Mouse (Mus musculus) lung, postnatal 0 days (tissue): ENCODE data around the gene Clspn. TPM values are rescaled to one million over a fixed set of nuclear protein-coding genes. Genes with fewer than 3 reads are reported as not detected.
A peak's percentile ranks its signal among the peaks of the same experiment; 100 is the strongest.

ENCODE experiments used
- ATAC-seq: fragments of 200-750 bp; cut with Nextera tagmentation; 2 replicates; pipeline ENCODE4 v1.8.0; 2017; ENCODE audit warnings: moderate library complexity
- DNase-seq: peaks from one replicate; pipeline ENCODE4 v3.0.0-alpha.2; 2016; ENCODE audit warnings: low spot score
- H3K27ac ChIP-seq: fragments of 300-500 bp; sonication (generic); 2 replicates; pipeline ENCODE4 v1.5.1; 2014; ENCODE audit warnings: antibody characterized with exemption, mild to moderate bottlenecking, low read length, mixed read lengths
- H3K27me3 ChIP-seq: fragments of 300-500 bp; sonication (generic); replicated peaks from 2 replicates; pipeline ENCODE4 v1.6.1; 2014; ENCODE audit warnings: low read length, mixed read lengths; ENCODE audit not compliant: insufficient read depth
- H3K36me3 ChIP-seq: fragments of 300-500 bp; sonication (generic); 2 replicates; pipeline ENCODE4 v1.6.1; 2014; ENCODE audit warnings: low read length, mixed read lengths; ENCODE audit not compliant: insufficient read depth
- H3K4me1 ChIP-seq: fragments of 300-500 bp; sonication (generic); 2 replicates; pipeline ENCODE4 v1.6.1; 2014; ENCODE audit warnings: antibody characterized with exemption, low read depth, low read length, mixed read lengths; ENCODE audit not compliant: insufficient read depth
- H3K4me2 ChIP-seq: fragments of 300-500 bp; sonication (generic); replicated peaks from 2 replicates; pipeline ENCODE4 v1.6.1; 2014; ENCODE audit warnings: low read depth, mild to moderate bottlenecking, low read length, moderate library complexity, mixed read lengths
- H3K4me3 ChIP-seq: fragments of 300-500 bp; sonication (generic); 2 replicates; pipeline ENCODE4 v1.5.1; 2014; ENCODE audit warnings: low read depth, low read length
- H3K9ac ChIP-seq: fragments of 300-500 bp; sonication (generic); replicated peaks from 2 replicates; pipeline ENCODE4 v1.6.1; 2014; ENCODE audit warnings: low read depth, mild to moderate bottlenecking
- H3K9me3 ChIP-seq: fragments of 300-500 bp; sonication (generic); 2 replicates; pipeline ENCODE4 v1.6.1; 2016; ENCODE audit warnings: low read length, mixed read lengths
- CTCF ChIP-seq: IDR thresholded peaks from 2 replicates; pipeline ENCODE4 v1.5.1; 2016; ENCODE audit warnings: antibody characterized with exemption, mild to moderate bottlenecking
- EP300 ChIP-seq: IDR thresholded peaks from 2 replicates; pipeline ENCODE4 v1.6.1; 2016; ENCODE audit warnings: antibody characterized with exemption, mild to moderate bottlenecking, control low read depth
- WGBS: fragments of 180-500 bp; shearing (Covaris S2); extraction: QIAGEN DNeasy Blood & Tissue Kit; methylation state at CpG from one replicate; pipeline ENCODE4 v1.1.7; 2014; 5-methylcytosine and 5-hydroxymethylcytosine counted together
- polyA plus RNA-seq: library from polyadenylated mRNA; unstranded; fragments of >200 nt; fragmentation: Nextera tagmentation; extraction: Ambion mirVana; gene quantifications from 2 replicates; pipeline ENCODE4 v1.2.1, GENCODE M21; 2015

Clspn gene
- polyA plus RNA-seq, 1 experiment from 2014 or later: 3.5 TPM

- Histone ChIP-seq H3K27me3 (no peaks in the 10 kb centered on the region), H3K27ac (no peak overlapping the region), H3K4me2 (no peak overlapping the region), H3K4me3 (no peak overlapping the region), H3K9ac (no peak overlapping the region), H3K4me1 (no peaks in the 10 kb centered on the region), H3K36me3 (no peaks in the 10 kb centered on the region), H3K9me3 (no peaks in the 10 kb centered on the region)
- TF ChIP-seq EP300: no peak
- no peak for TF ChIP-seq CTCF
- ATAC-seq: no peak
- peak; percentile 9 for DNase-seq
- WGBS: 42% methylated on average over 8 of the region's 8 CpGs
These were observed 3.6 kb upstream of the Clspn start for GRCm38 (mm10) chr4:126553105-126553504.

GRCm38 (mm10) chr4:126553685-126554084, 3.0 kb upstream of the Clspn start:
- Histone ChIP-seq H3K36me3 (no peaks in the 10 kb centered on the region), H3K9me3 (no peaks in the 10 kb centered on the region), H3K4me1 (no peaks in the 10 kb centered on the region), H3K9ac (no peak overlapping the region), H3K27me3 (no peaks in the 10 kb centered on the region), H3K4me2 (no peak overlapping the region), H3K4me3 (no peak overlapping the region), H3K27ac (no peak overlapping the region)
- ATAC-seq (no peak), DNase-seq (no peak)
- TF ChIP-seq CTCF (no peak; the same call in 1 of the 2 replicates), EP300 (no peak)
- WGBS: 90% methylated on average over 1 of the region's 1 CpGs

DNA sequence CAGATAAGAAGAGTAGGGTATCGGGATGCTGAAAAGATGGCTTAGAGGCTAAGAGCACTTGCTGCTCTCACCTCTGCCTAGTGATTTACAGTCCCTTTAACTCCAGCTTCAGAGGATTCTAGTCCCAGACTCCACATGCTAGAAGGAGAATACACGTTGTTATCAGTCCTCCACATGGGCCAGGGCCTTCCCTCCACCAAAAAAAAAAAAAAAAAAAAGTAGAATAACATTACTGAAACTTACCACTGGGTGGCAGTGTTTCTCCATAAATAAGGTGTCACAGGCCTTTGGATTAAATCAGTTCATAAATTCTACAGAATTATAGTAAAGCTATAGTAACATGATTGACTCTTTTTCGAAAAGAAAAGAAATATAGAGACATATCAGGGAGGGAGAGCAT, 2.3 kb upstream of the Clspn start:
- Histone ChIP-seq H3K4me1 (no peaks in the 10 kb centered on the region), H3K27me3 (no peaks in the 10 kb centered on the region), H3K36me3 (no peaks in the 10 kb centered on the region), H3K27ac (no peak overlapping the region), H3K9me3 (no peaks in the 10 kb centered on the region), H3K9ac (no peak overlapping the region), H3K4me2 (no peak overlapping the region), H3K4me3 (no peak overlapping the region)
- ATAC-seq: no peak
- 33% methylated on average over 3 of the region's 3 CpGs for WGBS
- DNase-seq: peak; percentile 73
- TF ChIP-seq EP300: no peak
- TF ChIP-seq CTCF: peak; percentile 71

GRCm38 (mm10) chr4:126563798-126564197, 7.1 kb downstream of the Clspn start:
- H3K4me3 ChIP-seq: no peak overlapping the region
- H3K27me3 ChIP-seq: no peaks in the 10 kb centered on the region
- WGBS: 91% methylated on average over 6 of the region's 6 CpGs
- no peak overlapping the region for H3K9ac ChIP-seq
- H3K27ac ChIP-seq: no peak overlapping the region
- no peaks in the 10 kb centered on the region for H3K4me1 ChIP-seq
- DNase-seq (no peak), ATAC-seq (no peak)
- H3K4me2 ChIP-seq: no peak overlapping the region
- no peaks in the 10 kb centered on the region for H3K36me3 ChIP-seq
- TF ChIP-seq CTCF (no peak), EP300 (no peak)
- no peaks in the 10 kb centered on the region for H3K9me3 ChIP-seq

DNA sequence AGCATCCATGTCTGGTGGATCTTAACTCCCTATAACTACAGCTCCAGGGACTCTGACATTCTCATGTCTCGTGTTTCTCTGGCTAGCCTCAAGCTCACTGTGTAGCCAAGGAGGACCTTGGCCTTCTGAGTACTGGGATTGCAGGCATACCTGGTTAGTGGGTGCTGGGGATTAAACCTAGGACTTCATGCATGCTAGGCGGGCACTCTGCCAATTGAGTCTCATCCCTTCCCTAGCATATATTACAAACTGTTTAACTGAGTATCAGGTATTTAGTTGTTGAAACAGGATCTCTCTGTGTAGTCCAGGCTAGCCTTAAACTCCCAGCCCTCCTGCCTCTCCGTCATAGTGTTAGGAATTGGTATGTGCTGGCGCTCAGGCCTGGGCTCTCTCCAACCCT, 10.5 kb downstream of the Clspn start:
- Histone ChIP-seq H3K4me2 (no peak overlapping the region), H3K4me1 (no peaks in the 10 kb centered on the region), H3K9me3 (no peaks in the 10 kb centered on the region), H3K9ac (no peak overlapping the region), H3K27me3 (no peaks in the 10 kb centered on the region), H3K36me3 (no peaks in the 10 kb centered on the region), H3K4me3 (no peak overlapping the region), H3K27ac (no peak overlapping the region)
- TF ChIP-seq EP300 (no peak), CTCF (no peak)
- WGBS: 92% methylated on average over 4 of the region's 4 CpGs
- no peak for ATAC-seq
- DNase-seq: no peak

DNA sequence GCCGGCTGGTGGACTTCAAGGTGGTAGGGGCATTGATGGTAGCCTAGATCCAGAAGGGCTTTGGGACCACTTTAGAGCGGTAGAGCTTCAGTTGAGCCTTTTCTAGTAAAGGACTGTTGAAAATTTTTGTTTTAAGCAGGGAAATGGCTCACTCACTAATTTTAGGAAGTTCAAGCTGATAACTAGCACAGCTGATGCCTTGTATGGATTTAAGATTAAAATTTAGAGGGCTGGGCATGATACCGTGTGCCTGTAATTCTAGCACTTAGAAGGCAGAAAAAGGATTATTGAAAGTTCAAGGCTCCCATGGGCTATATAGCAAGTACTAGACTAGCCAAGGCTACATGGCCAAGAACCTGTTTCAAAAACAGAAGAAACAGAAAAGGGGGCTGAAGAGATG, 13.0 kb downstream of the Clspn start:
- H3K27me3 ChIP-seq: no peaks in the 10 kb centered on the region
- WGBS: 92% methylated on average over 3 of the region's 3 CpGs
- no peak overlapping the region for H3K27ac ChIP-seq
- no peak for DNase-seq
- no peak overlapping the region for H3K4me2 ChIP-seq
- TF ChIP-seq CTCF (no peak), EP300 (no peak)
- H3K9ac ChIP-seq: no peak overlapping the region
- H3K4me3 ChIP-seq: no peak overlapping the region
- no peak for ATAC-seq
- no peaks in the 10 kb centered on the region for H3K36me3 ChIP-seq
- no peaks in the 10 kb centered on the region for H3K4me1 ChIP-seq
- no peaks in the 10 kb centered on the region for H3K9me3 ChIP-seq

GRCm38 (mm10) chr4:126576281-126576680, 19.5 kb downstream of the Clspn start:
- Histone ChIP-seq H3K4me3 (no peak overlapping the region), H3K36me3 (peaks cover 7% of the 10 kb centered on the region; the same call in 1 of the 2 replicates), H3K4me1 (no peaks in the 10 kb centered on the region), H3K9ac (no peak overlapping the region), H3K9me3 (no peaks in the 10 kb centered on the region), H3K4me2 (no peak overlapping the region), H3K27me3 (no peaks in the 10 kb centered on the region), H3K27ac (no peak overlapping the region)
- 92% methylated on average over 5 of the region's 5 CpGs for WGBS
- DNase-seq: no peak
- TF ChIP-seq EP300 (no peak), CTCF (no peak)
- ATAC-seq: no peak
